Comparison of ENCODE assay signal across 9 mouse cellular contexts in the genomic region with DNA sequence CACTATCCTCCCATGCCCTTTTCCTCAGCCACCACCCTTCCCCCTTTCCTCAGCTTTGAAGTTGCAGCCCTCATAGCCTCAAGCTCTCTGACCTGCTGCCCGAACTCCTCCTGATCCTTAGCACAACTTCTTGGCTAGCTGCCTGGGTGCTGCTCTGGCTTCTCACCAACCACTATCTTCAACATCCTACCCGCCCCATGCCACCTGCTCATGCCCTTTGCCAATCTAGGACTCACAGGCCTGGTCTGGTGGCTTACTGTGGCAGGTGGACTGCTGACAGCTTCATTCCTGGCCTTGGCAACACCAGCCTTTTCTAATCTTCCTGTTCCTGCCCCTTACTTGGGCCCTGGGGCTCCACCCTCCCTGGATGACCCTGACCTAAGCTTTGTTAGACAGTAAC. TPM values are rescaled to one million over a fixed set of nuclear protein-coding genes. Genes with fewer than 3 reads are reported as not detected.
DNase-seq lines count a peak whose midpoint lies in the region; ATAC-seq lines count a peak whose summit lies in the region.
"Had no signal": no experiment of that assay in that cellular context is flagged by ENCODE, and none has a peak within 500 bp of the region (broad histone marks: within the 10 kb centered on the region; RNA-seq: fewer than 3 reads in every experiment).

No protein-coding gene starts in this region.

- WGBS in forebrain, embryonic 12.5 days: 85% methylated on average over 2 of the region's 2 CpGs

- no peaks in the 10 kb centered on the region for H3K27me3 ChIP-seq in forebrain, embryonic 12.5 days

- H3K27ac ChIP-seq in forebrain, embryonic 12.5 days: no peak overlapping the region
- H3K27ac ChIP-seq: macrophage had no signal

- H3K9me3 ChIP-seq in forebrain, embryonic 12.5 days: no peaks in the 10 kb centered on the region

- H3K36me3 ChIP-seq in forebrain, embryonic 12.5 days (replicated peaks): peaks cover 97% of the 10 kb centered on the region

- no peak overlapping the region for H3K4me2 ChIP-seq in forebrain, embryonic 12.5 days

- H3K4me1 ChIP-seq in forebrain, embryonic 12.5 days: no peaks in the 10 kb centered on the region; the same call in 1 of the 2 replicates

- no peak for ATAC-seq in forebrain, embryonic 12.5 days (ENCODE audit: low FRiP score)

- DNase-seq in adrenal gland, adult 2 months: peak; percentile 77
- DNase-seq in adrenal gland, postnatal 4 days (ENCODE audit: low spot score in 2 of 2): no peak
- peak; percentile 58 for DNase-seq in ovary, adult 18-20 months (ENCODE audit: low spot score)
- no peak for DNase-seq in ovary, postnatal 10 days (ENCODE audit: low spot score)
- peak; percentile 81 for DNase-seq in heart, postnatal 4 days
- DNase-seq in left cerebral cortex, adult 9 months (ENCODE audit: low spot score in 2 of 2): no peak
- no peak for DNase-seq in thymus, postnatal 4 days

- no peak overlapping the region for H3K4me3 ChIP-seq in forebrain, embryonic 12.5 days (replicated peaks)

- no peak overlapping the region for H3K9ac ChIP-seq in forebrain, embryonic 12.5 days

RNA-seq across cellular contexts. Expression of gene Igflr1, which starts 7.7 kb away (rescaled TPM):
- 1 to 10 TPM; 3.0 to 3.8 TPM for total RNA-seq in adrenal gland, adult 2 months (2021)
- polyA plus RNA-seq in adrenal gland, adult 2 months (2012; rRNA removed): 6.9 and 10.1 TPM in 2 replicates
- 1 to 10 TPM; 4.5 to 5.2 TPM for total RNA-seq in adrenal gland, postnatal 4 days (2021)
- total RNA-seq in heart, postnatal 4 days (2021): 1 to 10 TPM; 1.1 to 1.2 TPM
- 3.4 and 5.6 TPM in 2 replicates for polyA plus RNA-seq in forebrain, embryonic 12.5 days (2016; fragmentation: Nextera tagmentation; extraction: Ambion mirVana)
- polyA plus RNA-seq: macrophage had no signal

RNA-seq across cellular contexts. Expression of gene Psenen, which starts 9.5 kb away (rescaled TPM):
- total RNA-seq in adrenal gland, adult 2 months (2021): 100 to 1,000 TPM; 185 to 190 TPM
- polyA plus RNA-seq in adrenal gland, adult 2 months (2012; rRNA removed): 88.6 and 123 TPM in 2 replicates
- total RNA-seq in adrenal gland, postnatal 4 days (2021): 100 to 1,000 TPM; 125 to 131 TPM
- 10 to 100 TPM; 80.0 to 83.8 TPM for total RNA-seq in heart, postnatal 4 days (2021)
- 142 and 145 TPM in 2 replicates for polyA plus RNA-seq in forebrain, embryonic 12.5 days (2016; fragmentation: Nextera tagmentation; extraction: Ambion mirVana)

RNA-seq across cellular contexts. Expression of gene Gm49396, which starts 9.8 kb away (rescaled TPM):
- 1 to 10 TPM; 3.6 to 4.8 TPM for total RNA-seq in adrenal gland, adult 2 months (2021)
- 0.93 and 1.7 TPM in 2 replicates for polyA plus RNA-seq in adrenal gland, adult 2 months (2012; rRNA removed)
- 1 to 10 TPM; 7.6 to 8.7 TPM for total RNA-seq in adrenal gland, postnatal 4 days (2021)
- total RNA-seq in heart, postnatal 4 days (2021): 1 to 10 TPM; 2.1 to 3.1 TPM
- 24.0 and 24.9 TPM in 2 replicates for polyA plus RNA-seq in forebrain, embryonic 12.5 days (2016; fragmentation: Nextera tagmentation; extraction: Ambion mirVana)

RNA-seq across cellular contexts. Expression of gene U2af1l4, which starts 9.9 kb away (rescaled TPM):
- total RNA-seq in adrenal gland, adult 2 months (2021): 10 to 100 TPM; 73.3 to 92.5 TPM
- 80.1 and 92.3 TPM in 2 replicates for polyA plus RNA-seq in adrenal gland, adult 2 months (2012; rRNA removed)
- total RNA-seq in adrenal gland, postnatal 4 days (2021): 10 to 100 TPM; 70.4 to 75.2 TPM
- total RNA-seq in heart, postnatal 4 days (2021): 10 to 100 TPM; 70.5 to 72.7 TPM
- polyA plus RNA-seq in forebrain, embryonic 12.5 days (2016; fragmentation: Nextera tagmentation; extraction: Ambion mirVana): 88.1 and 95.7 TPM in 2 replicates

RNA-seq across cellular contexts. Expression of gene Lin37, which starts 13.3 kb away (rescaled TPM):
- 10 to 100 TPM; 43.7 to 71.4 TPM for total RNA-seq in adrenal gland, adult 2 months (2021)
- 47.5 and 53.5 TPM in 2 replicates for polyA plus RNA-seq in adrenal gland, adult 2 months (2012; rRNA removed)
- 10 to 100 TPM; 67.7 to 78.0 TPM for total RNA-seq in adrenal gland, postnatal 4 days (2021)
- total RNA-seq in heart, postnatal 4 days (2021): 10 to 100 TPM; 14.8 to 17.1 TPM
- polyA plus RNA-seq in forebrain, embryonic 12.5 days (2016; fragmentation: Nextera tagmentation; extraction: Ambion mirVana): 51.7 and 63.1 TPM in 2 replicates

Comparison
In these comparisons a context has a peak if more than half of its experiments do, and no peak if none do; other contexts are left out.
1. DNase-seq: peak in adrenal gland, adult 2 months (single experiment), ovary, adult 18-20 months (single experiment) and heart, postnatal 4 days (single experiment); none in adrenal gland, postnatal 4 days (0 of 2), ovary, postnatal 10 days (single experiment), left cerebral cortex, adult 9 months (0 of 2) and thymus, postnatal 4 days (single experiment).